Mouse (Mus musculus) embryonic facial prominence, embryonic 12.5 days (tissue): ENCODE results near the gene Pdhb. TPM values are rescaled to one million over a fixed set of nuclear protein-coding genes. Genes with fewer than 3 reads are reported as not detected.

Experiments
- ATAC-seq: fragments of 200-750 bp; cut with Nextera tagmentation; 2 replicates; pipeline ENCODE4 v1.8.0; 2017; ENCODE audit not compliant: insufficient number of reproducible peaks, insufficient read depth, low FRiP score, low TSS enrichment
- H3K27ac ChIP-seq: fragments of 300-500 bp; sonication (generic); 2 replicates; pipeline ENCODE4 v1.5.1; 2016; ENCODE audit warnings: mild to moderate bottlenecking
- H3K27me3 ChIP-seq: fragments of 300-500 bp; sonication (generic); 2 replicates; pipeline ENCODE4 v1.6.1; 2016; ENCODE audit warnings: mild to moderate bottlenecking, moderate library complexity
- H3K36me3 ChIP-seq: fragments of 300-500 bp; sonication (generic); 2 replicates; pipeline ENCODE4 v1.6.1; 2016; ENCODE audit warnings: mild to moderate bottlenecking
- H3K4me1 ChIP-seq: fragments of 300-500 bp; sonication (generic); 2 replicates; pipeline ENCODE4 v1.6.1; 2016
- H3K4me2 ChIP-seq: fragments of 300-500 bp; sonication (generic); replicated peaks from 2 replicates; pipeline ENCODE4 v1.6.1; 2016; ENCODE audit warnings: mild to moderate bottlenecking, moderate library complexity
- H3K4me3 ChIP-seq: fragments of 300-500 bp; sonication (generic); 2 replicates; pipeline ENCODE4 v1.5.1; 2016; ENCODE audit warnings: mild to moderate bottlenecking
- H3K9ac ChIP-seq: fragments of 300-500 bp; sonication (generic); 2 replicates; pipeline ENCODE4 v1.6.1; 2016; ENCODE audit warnings: mild to moderate bottlenecking, moderate library complexity
- H3K9me3 ChIP-seq: fragments of 300-500 bp; sonication (generic); 2 replicates; pipeline ENCODE4 v1.6.1; 2016; ENCODE audit warnings: mild to moderate bottlenecking, moderate library complexity
- WGBS: fragments of 180-500 bp; shearing (Covaris S2); methylation state at CpG from one replicate; pipeline ENCODE4 v1.1.7; 2016; 5-methylcytosine and 5-hydroxymethylcytosine counted together
- polyA plus RNA-seq: library from polyadenylated mRNA; unstranded; fragments of >200 nt; fragmentation: Nextera tagmentation; extraction: Ambion mirVana; gene quantifications from 2 replicates; pipeline ENCODE4 v1.2.1, GENCODE M21; 2016

Gene Pdhb
- polyA plus RNA-seq, 1 experiment from 2014 or later = 198 TPM

DNA sequence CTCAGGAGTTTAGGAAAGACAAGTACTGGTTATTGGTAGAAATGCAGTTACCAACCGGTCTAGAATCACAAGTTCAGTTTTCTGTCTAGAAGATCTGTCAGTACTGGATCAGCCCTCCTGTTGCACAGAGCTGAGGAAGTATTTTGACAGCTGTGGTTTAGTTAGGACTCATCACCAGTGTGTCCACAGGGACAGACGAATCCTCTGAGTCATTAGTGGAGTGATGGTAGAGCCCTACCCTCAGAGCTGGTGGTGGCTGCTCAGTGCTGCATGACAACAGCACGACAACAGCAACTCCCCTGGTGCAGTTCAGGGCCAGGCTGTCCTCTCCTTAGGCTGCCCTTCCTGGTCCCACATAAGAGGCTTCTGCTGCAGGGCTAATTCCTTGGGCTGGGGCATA, 18.8 kb downstream of the Pdhb start:
- H3K9ac ChIP-seq = no peak overlapping the region
- 77% methylated on average over 3 of the region's 3 CpGs for WGBS
- H3K27me3 ChIP-seq = no peaks in the 10 kb centered on the region
- 0 out of 2 replicates have a peak, but pooled peaks have one; percentile 28 for ATAC-seq
- H3K9me3 ChIP-seq = no peaks in the 10 kb centered on the region
- H3K4me3 ChIP-seq = no peak overlapping the region
- H3K36me3 ChIP-seq = peaks cover 11% of the 10 kb centered on the region; the same call in 1 of the 2 replicates
- H3K4me2 ChIP-seq = no peak overlapping the region
- H3K4me1 ChIP-seq = no peaks in the 10 kb centered on the region
- no peak overlapping the region for H3K27ac ChIP-seq

GRCm38 (mm10) chr14:8151757-8152156, 21.1 kb downstream of the Pdhb start:
- no peak overlapping the region for H3K9ac ChIP-seq
- WGBS = 93% methylated on average over 5 of the region's 5 CpGs
- no peaks in the 10 kb centered on the region for H3K4me1 ChIP-seq
- H3K4me3 ChIP-seq = no peak overlapping the region
- ATAC-seq = no peak
- peaks cover 21% of the 10 kb centered on the region; the same call in 1 of the 2 replicates for H3K36me3 ChIP-seq
- H3K9me3 ChIP-seq = no peaks in the 10 kb centered on the region
- H3K4me2 ChIP-seq = no peak overlapping the region
- no peak overlapping the region for H3K27ac ChIP-seq
- no peaks in the 10 kb centered on the region for H3K27me3 ChIP-seq

DNA sequence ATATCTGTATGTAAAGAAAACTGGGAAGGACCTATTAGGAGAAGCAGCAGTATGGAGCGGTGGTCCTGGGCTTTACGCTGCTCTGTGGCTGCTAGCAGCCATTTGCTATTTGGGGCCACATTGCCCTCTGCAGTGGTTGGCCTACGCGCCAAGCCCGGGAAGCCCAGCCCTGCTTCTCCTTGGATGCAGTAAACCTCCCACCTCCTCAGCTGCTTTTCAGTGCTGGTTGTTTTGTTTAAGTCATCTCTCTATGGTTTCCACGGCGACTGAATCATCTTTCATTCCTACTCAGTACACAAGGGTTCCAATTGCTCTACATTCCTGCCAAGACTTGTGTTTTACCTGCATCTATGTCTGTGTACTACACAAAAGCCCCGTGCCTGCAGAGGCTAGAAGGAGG, 24.0 kb downstream of the Pdhb start:
- H3K36me3 ChIP-seq = peaks cover 35% of the 10 kb centered on the region
- whole genome bisulfite sequencing = 85% methylated on average over 8 of the region's 8 CpGs

DNA sequence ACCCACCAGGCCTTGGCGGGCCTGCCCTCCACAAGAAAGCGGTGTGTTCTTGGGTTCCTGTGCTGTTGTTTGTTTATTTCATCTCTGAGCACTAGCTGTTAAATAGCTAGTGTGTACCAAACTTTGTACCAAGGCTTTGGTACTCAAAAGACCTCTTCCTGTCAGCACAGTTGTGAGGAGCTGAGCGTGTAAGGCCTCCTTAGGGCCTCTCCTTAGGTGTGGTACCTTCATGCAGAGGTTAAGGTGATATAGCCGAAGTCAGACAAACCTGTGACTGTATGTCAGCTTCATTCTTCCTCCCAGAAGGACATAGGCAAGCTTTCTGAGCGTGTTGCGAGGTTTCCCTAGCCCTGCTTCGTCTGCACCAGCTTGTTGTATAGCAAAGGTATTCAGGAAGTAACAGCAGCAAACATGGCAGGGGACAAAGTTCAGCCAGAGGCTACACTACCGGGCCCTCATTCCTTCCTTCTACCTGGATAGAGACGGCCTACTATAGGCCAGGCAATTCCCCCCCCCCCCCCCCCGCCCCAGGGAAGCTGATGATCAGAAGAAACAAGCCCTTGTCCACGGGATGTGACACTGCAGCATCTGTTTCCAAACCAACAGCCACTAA, 26.1 kb downstream of the Pdhb start:
- Histone ChIP-seq H3K4me2 (no peak overlapping the region), H3K27me3 (no peaks in the 10 kb centered on the region), H3K27ac (no peak overlapping the region), H3K9me3 (no peaks in the 10 kb centered on the region), H3K4me1 (no peaks in the 10 kb centered on the region), H3K36me3 (peaks cover 31% of the 10 kb centered on the region), H3K9ac (no peak overlapping the region), H3K4me3 (no peak overlapping the region)
- 85% methylated on average over 11 of the region's 11 CpGs for WGBS
- no peak for ATAC-seq

More for the DNA sequence above, 24.0 kb downstream of the Pdhb start:
- Histone ChIP-seq H3K9me3 (no peaks in the 10 kb centered on the region), H3K4me2 (no peak overlapping the region), H3K4me3 (no peak overlapping the region), H3K9ac (no peak overlapping the region), H3K4me1 (no peaks in the 10 kb centered on the region), H3K27me3 (no peaks in the 10 kb centered on the region), H3K27ac (no peak overlapping the region)
- ATAC-seq = no peak

GRCm38 (mm10) chr14:8145594-8146558, 26.9 kb downstream of the Pdhb start:
- no peak overlapping the region for H3K9ac ChIP-seq
- no peak for ATAC-seq
- no peak overlapping the region for H3K4me3 ChIP-seq
- H3K4me1 ChIP-seq = no peaks in the 10 kb centered on the region
- H3K9me3 ChIP-seq = no peaks in the 10 kb centered on the region
- no peak overlapping the region for H3K27ac ChIP-seq
- H3K27me3 ChIP-seq = no peaks in the 10 kb centered on the region
- no peak overlapping the region for H3K4me2 ChIP-seq
- 88% methylated on average over 13 of the region's 13 CpGs for WGBS
- peaks cover 33% of the 10 kb centered on the region for H3K36me3 ChIP-seq

DNA sequence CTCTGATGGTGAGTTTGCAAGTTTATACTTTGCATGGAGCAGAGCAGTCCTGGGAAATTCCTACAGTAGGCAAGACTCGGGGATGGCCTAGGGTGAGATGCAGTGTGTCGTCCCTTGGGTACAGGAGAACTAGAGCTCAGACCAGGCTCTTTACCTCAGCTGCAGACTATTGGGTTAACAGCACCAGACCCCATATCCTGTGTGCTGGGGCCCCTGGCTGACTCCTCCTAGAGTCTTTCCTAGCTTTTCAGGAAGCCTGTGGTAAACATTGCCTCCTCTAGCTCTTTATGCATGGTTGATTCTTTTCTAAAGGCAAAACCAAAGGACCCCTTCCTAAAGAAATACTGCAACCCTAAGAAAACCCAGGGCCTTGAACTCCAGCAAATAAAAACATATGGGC, 31.7 kb downstream of the Pdhb start:
- H3K4me1 ChIP-seq = no peaks in the 10 kb centered on the region
- H3K9ac ChIP-seq = no peak overlapping the region
- peaks cover 20% of the 10 kb centered on the region for H3K36me3 ChIP-seq
- no peak for ATAC-seq
- no peak overlapping the region for H3K4me2 ChIP-seq
- 65% methylated on average over 2 of the region's 2 CpGs for WGBS
- no peak overlapping the region for H3K27ac ChIP-seq
- H3K4me3 ChIP-seq = no peak overlapping the region
- H3K27me3 ChIP-seq = no peaks in the 10 kb centered on the region
- no peaks in the 10 kb centered on the region for H3K9me3 ChIP-seq

- Histone ChIP-seq H3K36me3 (peaks cover 16% of the 10 kb centered on the region), H3K9me3 (no peaks in the 10 kb centered on the region), H3K4me3 (no peak overlapping the region), H3K27ac (no peak overlapping the region), H3K4me1 (no peaks in the 10 kb centered on the region), H3K9ac (no peak overlapping the region), H3K4me2 (no peak overlapping the region), H3K27me3 (no peaks in the 10 kb centered on the region)
- ATAC-seq = no peak
- WGBS = 56% methylated on average over 23 of the region's 23 CpGs
Observed at GRCm38 (mm10) chr14:8139724-8140710, 32.8 kb downstream of the Pdhb start.

GRCm38 (mm10) chr14:8135130-8135529, 37.7 kb downstream of the Pdhb start:
- H3K4me3 ChIP-seq = no peak overlapping the region
- ATAC-seq = no peak
- peaks cover 11% of the 10 kb centered on the region for H3K36me3 ChIP-seq
- H3K9me3 ChIP-seq = no peaks in the 10 kb centered on the region
- no peaks in the 10 kb centered on the region for H3K27me3 ChIP-seq
- no peak overlapping the region for H3K27ac ChIP-seq
- H3K4me1 ChIP-seq = no peaks in the 10 kb centered on the region
- H3K9ac ChIP-seq = no peak overlapping the region
- 60% methylated on average over 3 of the region's 3 CpGs for WGBS
- H3K4me2 ChIP-seq = no peak overlapping the region

- Histone ChIP-seq H3K4me3 (no peak overlapping the region), H3K4me1 (no peaks in the 10 kb centered on the region), H3K9ac (no peak overlapping the region), H3K9me3 (no peaks in the 10 kb centered on the region), H3K4me2 (no peak overlapping the region), H3K27me3 (no peaks in the 10 kb centered on the region), H3K27ac (0 out of 2 replicates have a peak overlapping the region, but pooled peaks have one; percentile 23), H3K36me3 (peaks cover 8% of the 10 kb centered on the region)
- WGBS = 60% methylated on average over 2 of the region's 2 CpGs
- no peak for ATAC-seq
Observed at GRCm38 (mm10) chr14:8134234-8134633, 38.6 kb downstream of the Pdhb start.

DNA sequence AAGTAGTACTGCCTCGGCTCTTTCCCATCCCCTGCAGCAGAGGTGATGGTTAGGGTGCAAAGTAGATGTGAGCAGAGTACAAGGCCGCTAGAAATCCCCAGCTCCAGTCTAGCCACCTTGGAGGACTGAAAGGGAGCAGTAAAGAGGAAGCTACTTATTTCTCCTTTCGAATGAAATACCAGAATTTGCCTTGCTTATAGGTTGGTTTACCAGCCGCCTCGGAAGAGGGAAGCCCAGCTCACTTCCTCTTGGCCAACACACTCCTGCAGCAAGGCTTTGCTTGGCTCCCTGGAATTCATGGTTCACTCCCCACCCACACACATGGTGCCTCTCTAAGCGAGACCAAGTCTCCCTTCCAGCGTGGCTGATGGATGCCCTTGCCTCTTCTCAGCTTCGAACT, 40.0 kb downstream of the Pdhb start:
- WGBS = 81% methylated on average over 8 of the region's 8 CpGs
- no peak for ATAC-seq
- Histone ChIP-seq H3K36me3 (peaks cover 8% of the 10 kb centered on the region), H3K27ac (no peak overlapping the region), H3K4me3 (no peak overlapping the region), H3K4me1 (no peaks in the 10 kb centered on the region), H3K4me2 (no peak overlapping the region), H3K9me3 (no peaks in the 10 kb centered on the region), H3K27me3 (no peaks in the 10 kb centered on the region), H3K9ac (no peak overlapping the region)

DNA sequence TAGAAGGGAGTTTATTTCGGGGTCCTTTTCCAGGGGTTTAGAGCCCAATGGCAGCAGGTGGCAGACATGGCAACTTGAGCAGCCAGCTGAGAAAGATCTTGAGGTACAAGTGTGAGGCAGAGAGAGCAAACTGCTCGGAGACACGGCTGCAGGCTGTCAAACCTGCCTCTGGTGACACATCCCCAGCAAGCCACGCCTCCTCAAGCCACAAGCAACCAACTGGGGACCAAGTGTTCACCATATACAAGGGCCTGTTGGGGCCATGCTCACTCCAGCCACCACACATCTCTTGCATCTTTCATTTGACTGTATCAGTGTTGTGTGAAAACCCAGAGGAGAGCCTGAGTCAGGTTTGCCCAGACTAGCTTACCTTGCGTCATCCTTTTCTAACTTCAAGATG, 44.9 kb downstream of the Pdhb start:
- WGBS = 72% methylated on average over 5 of the region's 5 CpGs
- Histone ChIP-seq H3K4me2 (no peak overlapping the region), H3K9ac (no peak overlapping the region), H3K4me3 (no peak overlapping the region), H3K36me3 (peaks cover 8% of the 10 kb centered on the region; the same call in 1 of the 2 replicates), H3K9me3 (no peaks in the 10 kb centered on the region), H3K4me1 (no peaks in the 10 kb centered on the region), H3K27ac (no peak overlapping the region), H3K27me3 (no peaks in the 10 kb centered on the region)
- ATAC-seq = no peak
